Mouse (Mus musculus): ENCODE data around the gene Tjp3. TPM values are rescaled to one million over a fixed set of nuclear protein-coding genes. Genes with fewer than 3 reads are reported as not detected.

Gene Tjp3
- polyA plus RNA-seq, 1 experiment = 0.01 TPM

DNA sequence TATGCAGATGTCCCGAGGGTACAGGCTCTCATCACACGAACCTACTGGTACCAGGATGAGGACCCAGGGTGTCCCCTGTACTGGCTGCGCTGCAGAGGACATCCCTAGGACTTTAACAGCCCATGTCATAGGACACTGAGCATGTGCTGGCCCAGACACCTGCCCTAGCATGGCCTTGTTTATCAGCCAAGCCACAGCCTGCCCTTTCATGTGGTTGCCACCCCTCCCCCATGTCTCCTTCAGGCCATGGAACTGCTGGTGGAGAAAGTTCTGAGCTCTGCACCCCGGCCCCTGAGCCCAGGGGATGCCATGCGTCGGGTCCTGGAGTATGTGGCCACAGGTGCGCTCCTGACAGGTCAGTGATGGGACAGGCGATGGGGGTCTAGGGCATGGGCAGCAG, 41.9 kb downstream of the Tjp3 start:
- H3K4me1 ChIP-seq (ENCODE audit: control insufficient read depth) = peaks cover 2% of the 10 kb centered on the region; the same call in 1 of the 2 replicates
- H3K4me3 ChIP-seq (replicated peaks) = no peak overlapping the region
- H3K36me3 ChIP-seq (ENCODE audit: control insufficient read depth) = no peaks in the 10 kb centered on the region
- H3K9me3 ChIP-seq (ENCODE audit: control insufficient read depth, low read length) = no peaks in the 10 kb centered on the region
- peaks cover 34% of the 10 kb centered on the region for H3K27me3 ChIP-seq (ENCODE audit: control insufficient read depth)
- no peak for TF ChIP-seq GATA1 (IDR thresholded peaks at IDR 0.05; ENCODE audit: low read length)
- TF ChIP-seq TAL1 (IDR thresholded peaks at IDR 0.05; ENCODE audit: low read length) = no peak

DNA sequence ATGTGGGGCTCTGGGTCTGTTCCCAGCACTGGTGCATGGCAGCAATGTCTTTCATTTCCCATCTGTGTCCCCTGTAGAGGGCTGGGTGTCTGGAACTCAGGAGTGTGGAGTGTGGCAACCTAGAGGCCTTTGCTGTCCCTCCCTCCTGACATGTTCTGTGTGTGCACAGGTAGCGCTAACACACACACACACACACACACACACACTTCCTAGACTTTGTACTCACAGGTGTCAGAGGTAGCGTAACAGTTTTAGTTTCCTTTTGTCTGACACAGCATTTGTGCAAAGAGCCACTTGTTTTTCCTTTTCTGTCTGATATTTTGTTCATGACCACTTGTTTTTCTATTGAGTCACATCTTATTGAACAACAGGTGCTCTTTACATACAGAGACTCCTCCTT, 43.6 kb downstream of the Tjp3 start:
- H3K27me3 ChIP-seq (ENCODE audit: control insufficient read depth) = peaks cover 33% of the 10 kb centered on the region
- no peaks in the 10 kb centered on the region for H3K36me3 ChIP-seq (ENCODE audit: control insufficient read depth)
- H3K4me3 ChIP-seq (replicated peaks) = no peak overlapping the region
- H3K9me3 ChIP-seq (ENCODE audit: control insufficient read depth, low read length) = no peaks in the 10 kb centered on the region
- peaks cover 5% of the 10 kb centered on the region; the same call in 1 of the 2 replicates for H3K4me1 ChIP-seq (ENCODE audit: control insufficient read depth)
- TF ChIP-seq GATA1 (IDR thresholded peaks at IDR 0.05; ENCODE audit: low read length) = no peak
- no peak for TF ChIP-seq TAL1 (IDR thresholded peaks at IDR 0.05; ENCODE audit: low read length)

DNA sequence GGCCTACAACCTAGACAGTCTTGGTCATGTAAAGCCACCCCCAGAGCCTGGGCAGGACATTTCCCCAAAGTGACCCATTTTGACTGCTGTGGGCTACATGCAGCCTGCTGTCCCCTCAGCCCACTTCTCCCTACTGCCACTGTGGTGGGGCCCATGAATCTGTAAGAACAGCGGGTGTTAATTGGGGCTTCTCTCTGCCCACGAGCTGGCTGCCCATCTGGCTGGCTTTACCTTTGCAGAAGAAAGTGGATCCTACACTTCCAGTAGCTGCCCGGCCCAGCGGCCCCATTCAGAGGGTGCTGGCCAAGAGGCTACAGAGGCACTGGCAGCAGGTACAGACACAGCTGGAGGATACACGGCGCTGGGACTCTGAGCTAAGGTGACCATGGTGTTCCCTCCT, 46.2 kb downstream of the Tjp3 start:
- H3K36me3 ChIP-seq (ENCODE audit: control insufficient read depth) = no peaks in the 10 kb centered on the region
- H3K4me1 ChIP-seq (ENCODE audit: control insufficient read depth) = peaks cover 5% of the 10 kb centered on the region; the same call in 1 of the 2 replicates
- TF ChIP-seq GATA1 (IDR thresholded peaks at IDR 0.05; ENCODE audit: low read length) = no peak
- TF ChIP-seq TAL1 (IDR thresholded peaks at IDR 0.05; ENCODE audit: low read length) = no peak
- H3K27me3 ChIP-seq (ENCODE audit: control insufficient read depth) = peaks cover 42% of the 10 kb centered on the region
- H3K9me3 ChIP-seq (ENCODE audit: control insufficient read depth, low read length) = no peaks in the 10 kb centered on the region
- no peak overlapping the region for H3K4me3 ChIP-seq (replicated peaks)

DNA sequence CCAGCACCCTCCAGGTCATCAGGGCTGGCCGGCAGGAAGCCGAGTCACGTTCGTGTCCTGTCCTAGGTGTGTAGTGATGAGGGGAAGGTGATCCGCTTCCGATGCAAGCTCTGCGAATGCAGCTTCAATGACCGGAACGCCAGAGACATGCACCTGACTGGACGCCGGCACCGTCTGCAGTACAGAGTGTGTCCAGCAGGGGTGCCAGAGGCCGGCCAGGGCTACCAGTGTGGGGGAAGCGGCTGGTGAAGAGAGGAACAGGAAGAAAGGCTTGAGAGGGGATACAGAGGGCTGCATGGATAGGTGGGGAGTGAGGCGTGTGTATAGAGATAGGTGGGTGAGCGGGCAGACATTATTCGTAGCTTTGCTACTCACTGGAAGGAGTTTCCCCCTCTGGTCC, 46.8 kb downstream of the Tjp3 start:
- Histone ChIP-seq H3K27me3 (ENCODE audit: control insufficient read depth) (peaks cover 48% of the 10 kb centered on the region), H3K36me3 (ENCODE audit: control insufficient read depth) (no peaks in the 10 kb centered on the region), H3K9me3 (ENCODE audit: control insufficient read depth, low read length) (no peaks in the 10 kb centered on the region), H3K4me3 (replicated peaks) (no peak overlapping the region), H3K4me1 (ENCODE audit: control insufficient read depth) (peaks cover 5% of the 10 kb centered on the region; the same call in 1 of the 2 replicates)
- no peak for TF ChIP-seq TAL1 (IDR thresholded peaks at IDR 0.05; ENCODE audit: low read length)
- TF ChIP-seq GATA1 (IDR thresholded peaks at IDR 0.05; ENCODE audit: low read length) = no peak

DNA sequence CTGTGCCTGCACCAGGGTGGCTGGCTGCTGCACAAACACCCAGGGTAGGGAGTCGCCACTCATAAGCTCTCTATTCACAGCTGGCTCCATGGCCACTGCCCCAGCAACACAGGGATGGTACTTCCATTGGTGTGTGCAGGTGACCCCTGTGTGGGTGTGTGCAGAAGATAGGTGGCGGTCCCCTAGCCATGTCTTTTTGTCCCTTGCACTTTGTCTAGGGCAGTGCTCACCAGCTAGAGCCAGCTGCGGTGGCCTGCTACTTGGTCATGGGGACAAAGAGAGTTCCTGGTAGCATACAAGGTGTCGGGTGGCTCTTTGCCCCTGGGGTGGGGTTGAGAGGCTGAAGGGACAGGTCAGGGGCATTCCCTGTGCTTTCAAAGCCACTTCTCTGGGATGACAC, 47.2 kb downstream of the Tjp3 start:
- peaks cover 5% of the 10 kb centered on the region; the same call in 1 of the 2 replicates for H3K4me1 ChIP-seq (ENCODE audit: control insufficient read depth)
- H3K4me3 ChIP-seq (replicated peaks) = no peak overlapping the region
- TF ChIP-seq TAL1 (IDR thresholded peaks at IDR 0.05; ENCODE audit: low read length) (no peak), GATA1 (IDR thresholded peaks at IDR 0.05; ENCODE audit: low read length) (no peak)
- no peaks in the 10 kb centered on the region for H3K9me3 ChIP-seq (ENCODE audit: control insufficient read depth, low read length)
- H3K36me3 ChIP-seq (ENCODE audit: control insufficient read depth) = no peaks in the 10 kb centered on the region
- peaks cover 52% of the 10 kb centered on the region for H3K27me3 ChIP-seq (ENCODE audit: control insufficient read depth)

DNA sequence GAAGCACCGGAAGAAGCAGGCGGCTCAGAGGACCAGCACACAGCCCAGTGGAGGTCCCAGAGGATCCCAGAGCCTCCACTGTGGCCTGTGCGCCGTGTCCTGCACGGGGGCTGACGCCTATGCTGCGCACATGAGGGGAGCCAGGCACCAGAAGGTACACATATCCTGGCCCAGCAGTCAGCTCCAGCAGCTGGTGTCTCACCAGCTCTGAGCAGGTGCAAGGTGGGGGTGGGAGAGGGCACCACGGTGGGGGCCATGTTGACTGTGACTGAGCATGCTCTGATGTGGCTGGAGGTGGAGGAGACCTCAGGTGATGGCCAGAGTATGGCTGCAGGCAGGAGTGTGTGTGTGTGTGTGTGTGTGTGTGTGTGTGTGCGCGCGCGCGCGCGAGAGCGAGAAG, 49.4 kb downstream of the Tjp3 start:
- no peak overlapping the region for H3K4me3 ChIP-seq (replicated peaks)
- H3K4me1 ChIP-seq (ENCODE audit: control insufficient read depth) = peaks cover 9% of the 10 kb centered on the region; the same call in 1 of the 2 replicates
- TF ChIP-seq TAL1 (IDR thresholded peaks at IDR 0.05; ENCODE audit: low read length) = no peak
- no peak for TF ChIP-seq GATA1 (IDR thresholded peaks at IDR 0.05; ENCODE audit: low read length)
- H3K27me3 ChIP-seq (ENCODE audit: control insufficient read depth) = peaks cover 69% of the 10 kb centered on the region
- H3K9me3 ChIP-seq (ENCODE audit: control insufficient read depth, low read length) = no peaks in the 10 kb centered on the region
- H3K36me3 ChIP-seq (ENCODE audit: control insufficient read depth) = no peaks in the 10 kb centered on the region

DNA sequence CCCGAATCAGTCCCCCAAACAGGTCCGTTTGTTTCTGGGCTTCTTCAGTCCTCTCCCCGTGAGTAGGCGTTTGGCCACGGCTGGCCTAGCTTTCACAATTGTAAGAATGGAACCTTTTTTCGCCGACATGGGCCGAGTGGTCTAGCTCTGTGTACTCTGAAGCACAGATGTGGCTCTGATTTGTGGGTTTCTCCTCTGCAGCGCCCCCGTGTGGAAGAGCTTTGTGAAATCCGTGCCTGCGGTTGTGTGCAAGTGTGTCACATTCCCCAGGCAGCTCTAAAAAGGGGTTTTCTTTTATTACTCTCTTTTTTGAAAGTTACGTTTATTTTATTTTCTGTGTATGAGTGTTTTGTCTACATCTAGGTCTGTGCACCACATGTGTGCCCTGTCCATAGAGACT, 50.5 kb downstream of the Tjp3 start:
- Histone ChIP-seq H3K9me3 (ENCODE audit: control insufficient read depth, low read length) (no peaks in the 10 kb centered on the region), H3K27me3 (ENCODE audit: control insufficient read depth) (peaks cover 67% of the 10 kb centered on the region), H3K4me3 (replicated peaks) (no peak overlapping the region), H3K4me1 (ENCODE audit: control insufficient read depth) (peaks cover 9% of the 10 kb centered on the region; the same call in 1 of the 2 replicates), H3K36me3 (ENCODE audit: control insufficient read depth) (no peaks in the 10 kb centered on the region)
- TF ChIP-seq GATA1 (IDR thresholded peaks at IDR 0.05; ENCODE audit: low read length) (no peak), TAL1 (IDR thresholded peaks at IDR 0.05; ENCODE audit: low read length) (no peak)

DNA sequence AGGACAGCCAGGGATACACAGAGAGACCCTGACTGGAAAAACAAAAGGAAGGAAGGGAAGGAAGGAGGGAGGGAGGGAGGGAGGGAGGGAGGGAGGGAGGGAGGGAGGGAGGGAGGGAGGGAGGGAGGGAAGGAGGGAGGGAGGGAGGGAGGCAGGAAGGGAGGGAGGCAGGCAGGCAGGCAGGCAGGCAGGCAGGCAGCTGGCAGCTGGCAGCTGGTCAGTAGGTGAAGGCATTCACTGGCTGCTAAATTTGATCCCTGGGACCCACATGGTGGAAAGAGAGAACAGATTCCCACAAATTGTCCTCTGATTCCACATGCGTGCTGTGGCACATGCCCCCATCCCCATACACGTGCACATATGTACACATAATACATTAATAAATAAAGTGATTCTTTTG, 52.8 kb downstream of the Tjp3 start:
- peaks cover 57% of the 10 kb centered on the region for H3K27me3 ChIP-seq (ENCODE audit: control insufficient read depth)
- TF ChIP-seq GATA1 (IDR thresholded peaks at IDR 0.05; ENCODE audit: low read length) (no peak), TAL1 (IDR thresholded peaks at IDR 0.05; ENCODE audit: low read length) (no peak)
- H3K4me3 ChIP-seq (replicated peaks) = no peak overlapping the region

DNA sequence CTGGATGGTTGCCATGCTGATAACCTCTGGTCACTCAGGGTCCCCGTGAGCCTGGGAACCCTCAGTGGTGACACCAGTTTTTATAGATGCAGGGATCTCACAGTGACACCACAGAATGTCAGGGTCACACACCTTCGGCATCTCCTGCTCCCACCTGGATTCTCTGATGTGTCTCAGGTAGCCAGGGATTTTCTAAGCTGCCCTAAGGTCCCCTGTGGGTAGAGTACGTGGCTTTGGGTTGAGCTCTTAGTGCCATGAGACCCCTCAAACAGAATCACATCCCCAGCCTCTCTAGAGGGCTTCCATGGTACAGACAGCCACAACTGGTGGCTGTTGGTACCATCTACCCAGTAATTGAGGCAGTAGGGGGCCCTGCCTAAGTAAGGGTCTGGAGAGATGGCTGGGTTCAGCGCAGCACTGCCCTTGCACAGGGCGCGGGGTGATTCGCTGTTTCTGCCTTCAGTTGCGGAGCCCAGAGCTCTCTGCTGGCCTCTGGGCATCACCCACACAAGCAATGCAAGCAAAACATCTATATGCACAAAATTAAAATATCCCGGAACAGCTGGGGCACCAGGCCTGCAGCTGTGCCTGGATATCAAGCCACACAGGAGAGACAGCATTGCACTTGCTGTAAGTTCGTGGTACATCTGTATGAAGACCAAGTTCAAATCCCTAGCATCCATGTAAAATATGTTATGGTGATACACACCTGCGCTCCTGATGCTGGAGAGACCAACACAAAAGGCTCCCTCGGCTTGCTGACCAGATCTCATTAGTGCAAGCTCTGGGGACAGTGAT, 54.7 kb downstream of the Tjp3 start:
- TF ChIP-seq GATA1 (IDR thresholded peaks at IDR 0.05; ENCODE audit: low read length) (no peak), TAL1 (IDR thresholded peaks at IDR 0.05; ENCODE audit: low read length) (no peak)
- Histone ChIP-seq H3K27me3 (ENCODE audit: control insufficient read depth) (peaks cover 54% of the 10 kb centered on the region), H3K9me3 (ENCODE audit: control insufficient read depth, low read length) (no peaks in the 10 kb centered on the region), H3K4me3 (replicated peaks) (no peak overlapping the region), H3K36me3 (ENCODE audit: control insufficient read depth) (no peaks in the 10 kb centered on the region), H3K4me1 (ENCODE audit: control insufficient read depth) (peaks cover 19% of the 10 kb centered on the region)

More for the DNA sequence above, 52.8 kb downstream of the Tjp3 start:
- peaks cover 8% of the 10 kb centered on the region for H3K4me1 ChIP-seq (ENCODE audit: control insufficient read depth)
- H3K9me3 ChIP-seq (ENCODE audit: control insufficient read depth, low read length) = no peaks in the 10 kb centered on the region
- H3K36me3 ChIP-seq (ENCODE audit: control insufficient read depth) = no peaks in the 10 kb centered on the region

Data from erythroblast, embryonic 14.5 days (primary cell).